In the genomic region with DNA sequence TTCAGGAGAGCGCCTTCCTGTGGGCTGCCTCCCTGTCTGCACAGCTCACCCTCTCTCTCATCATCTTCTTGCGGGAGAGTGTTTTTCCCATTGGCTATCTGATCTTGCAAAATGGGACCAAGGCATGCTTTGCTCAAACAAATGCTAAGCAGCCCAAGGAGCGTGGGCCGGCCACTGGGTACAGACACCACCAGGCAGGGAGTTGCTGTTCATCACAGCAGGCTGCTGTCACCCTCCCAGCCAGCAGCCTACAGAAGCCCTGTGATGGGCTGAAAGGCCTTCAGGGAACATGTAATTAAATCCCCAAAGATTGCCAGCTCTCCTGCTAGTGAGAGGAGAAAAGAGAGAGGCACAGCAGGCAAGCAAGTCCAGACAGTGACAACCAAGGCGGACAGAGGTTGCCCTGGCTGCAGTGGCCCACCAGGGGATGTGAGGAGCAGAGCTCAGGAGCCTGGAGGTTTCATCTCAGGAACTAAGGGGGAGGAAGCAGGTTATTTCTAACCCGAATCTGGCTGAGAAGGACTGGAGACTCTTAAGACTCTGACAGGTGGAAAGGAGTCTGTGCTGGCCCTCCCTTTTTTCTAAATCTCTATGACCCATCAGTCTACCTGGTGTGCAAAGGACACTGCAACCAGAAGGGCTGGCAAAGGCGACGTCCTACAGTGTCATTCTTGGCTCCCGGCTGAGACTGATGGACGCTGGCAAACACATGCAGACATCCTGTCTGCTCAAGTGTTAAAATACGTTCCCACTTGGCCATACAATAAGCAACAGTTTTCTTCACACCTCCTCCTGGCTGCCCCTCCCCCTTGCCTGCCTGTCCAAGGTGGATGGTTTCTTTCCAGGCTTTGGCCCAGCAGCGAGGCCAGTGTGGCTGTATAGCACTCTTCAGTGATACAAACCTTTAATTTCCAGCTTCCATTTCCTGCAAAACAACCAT, we compare ENCODE assay signal across 13 mouse cellular contexts.
DNase-seq lines count a peak whose midpoint lies in the region; ATAC-seq lines count a peak whose summit lies in the region.
"Had no signal": no experiment of that assay in that cellular context is flagged by ENCODE, and none has a peak within 500 bp of the region (broad histone marks: within the 10 kb centered on the region; RNA-seq: fewer than 3 reads in every experiment).

No protein-coding gene starts in this region.

- peaks cover 8% of the 10 kb centered on the region; the same call in 1 of the 2 replicates for H3K27me3 ChIP-seq in hindbrain, embryonic 10.5 days (ENCODE audit: insufficient read depth, poor library complexity, severe bottlenecking)
- H3K27me3 ChIP-seq in hindbrain, embryonic 14.5 days (ENCODE audit: control insufficient read depth, insufficient read depth, low read length) = no peaks in the 10 kb centered on the region
- H3K27me3 ChIP-seq in hindbrain, embryonic 13.5 days = 0 out of 2 replicates have a peak, but pooled peaks cover 6% of the 10 kb centered on the region

- no peak for DNase-seq in hindbrain, embryonic 10.5 days (ENCODE audit: low spot score)
- DNase-seq in hindbrain, embryonic 14.5 days (ENCODE audit: low spot score) = no peak
- peak; percentile 84 for DNase-seq in right cerebral cortex, adult 18-20 months
- DNase-seq in right cerebral cortex, postnatal 4 days = no peak
- DNase-seq in retina, postnatal 1 day = peak; percentile 21
- no peak for DNase-seq in urinary bladder, postnatal 25 days (ENCODE audit: low spot score)
- no peak for DNase-seq in adrenal gland, adult 2 months
- DNase-seq: embryo, embryonic 11 days; heart, adult 18-20 months; heart, postnatal 36 days; kidney, postnatal 10 days; lung, postnatal 14 days had no signal

- no peaks in the 10 kb centered on the region for H3K9me3 ChIP-seq in hindbrain, embryonic 10.5 days
- H3K9me3 ChIP-seq in hindbrain, embryonic 14.5 days (ENCODE audit: control insufficient read depth, low read length) = no peaks in the 10 kb centered on the region
- H3K9me3 ChIP-seq in hindbrain, embryonic 13.5 days = no peaks in the 10 kb centered on the region

- peak overlapping the region; percentile 35 for H3K27ac ChIP-seq in hindbrain, embryonic 10.5 days
- H3K27ac ChIP-seq in hindbrain, embryonic 14.5 days = no peak overlapping the region
- H3K27ac ChIP-seq in hindbrain, embryonic 13.5 days = 0 out of 2 replicates have a peak overlapping the region, but pooled peaks have one; percentile 35

- 20% methylated on average over 12 of the region's 12 CpGs for WGBS in hindbrain, embryonic 10.5 days
- 26% methylated on average over 12 of the region's 12 CpGs for WGBS in hindbrain, embryonic 14.5 days
- WGBS in hindbrain, embryonic 13.5 days = 26% methylated on average over 12 of the region's 12 CpGs

- H3K36me3 ChIP-seq in hindbrain, embryonic 10.5 days = no peaks in the 10 kb centered on the region
- H3K36me3 ChIP-seq in hindbrain, embryonic 14.5 days (replicated peaks; ENCODE audit: control insufficient read depth, insufficient read depth) = no peaks in the 10 kb centered on the region
- no peaks in the 10 kb centered on the region for H3K36me3 ChIP-seq in hindbrain, embryonic 13.5 days

- H3K4me2 ChIP-seq in hindbrain, embryonic 14.5 days (replicated peaks) = no peak overlapping the region
- H3K4me2 ChIP-seq in hindbrain, embryonic 13.5 days = no peak overlapping the region

- H3K4me3 ChIP-seq in hindbrain, embryonic 10.5 days = no peak overlapping the region
- H3K4me3 ChIP-seq in hindbrain, embryonic 14.5 days (replicated peaks; ENCODE audit: low read length) = no peak overlapping the region
- no peak overlapping the region for H3K4me3 ChIP-seq in hindbrain, embryonic 13.5 days

- no peak overlapping the region for H3K9ac ChIP-seq in hindbrain, embryonic 14.5 days
- no peak overlapping the region; the same call in 1 of the 2 replicates for H3K9ac ChIP-seq in hindbrain, embryonic 13.5 days

- no peak for ATAC-seq in hindbrain, embryonic 14.5 days (ENCODE audit: low FRiP score)
- ATAC-seq in hindbrain, embryonic 13.5 days (ENCODE audit: low FRiP score) = no peak

- peaks cover 47% of the 10 kb centered on the region for H3K4me1 ChIP-seq in hindbrain, embryonic 10.5 days (replicated peaks)
- H3K4me1 ChIP-seq in hindbrain, embryonic 14.5 days (replicated peaks; ENCODE audit: control insufficient read depth, insufficient read depth, low read length) = peaks cover 8% of the 10 kb centered on the region
- peaks cover 23% of the 10 kb centered on the region for H3K4me1 ChIP-seq in hindbrain, embryonic 13.5 days (replicated peaks)

Comparison
In these comparisons a context has a peak if more than half of its experiments do, and no peak if none do; other contexts are left out.
1. DNase-seq: peak in right cerebral cortex, adult 18-20 months (single experiment) and retina, postnatal 1 day (single experiment); none in hindbrain, embryonic 10.5 days (single experiment), hindbrain, embryonic 14.5 days (single experiment), right cerebral cortex, postnatal 4 days (single experiment), urinary bladder, postnatal 25 days (single experiment) and adrenal gland, adult 2 months (single experiment).